ENCODE assay signal across 19 mouse cellular contexts in the genomic region with DNA sequence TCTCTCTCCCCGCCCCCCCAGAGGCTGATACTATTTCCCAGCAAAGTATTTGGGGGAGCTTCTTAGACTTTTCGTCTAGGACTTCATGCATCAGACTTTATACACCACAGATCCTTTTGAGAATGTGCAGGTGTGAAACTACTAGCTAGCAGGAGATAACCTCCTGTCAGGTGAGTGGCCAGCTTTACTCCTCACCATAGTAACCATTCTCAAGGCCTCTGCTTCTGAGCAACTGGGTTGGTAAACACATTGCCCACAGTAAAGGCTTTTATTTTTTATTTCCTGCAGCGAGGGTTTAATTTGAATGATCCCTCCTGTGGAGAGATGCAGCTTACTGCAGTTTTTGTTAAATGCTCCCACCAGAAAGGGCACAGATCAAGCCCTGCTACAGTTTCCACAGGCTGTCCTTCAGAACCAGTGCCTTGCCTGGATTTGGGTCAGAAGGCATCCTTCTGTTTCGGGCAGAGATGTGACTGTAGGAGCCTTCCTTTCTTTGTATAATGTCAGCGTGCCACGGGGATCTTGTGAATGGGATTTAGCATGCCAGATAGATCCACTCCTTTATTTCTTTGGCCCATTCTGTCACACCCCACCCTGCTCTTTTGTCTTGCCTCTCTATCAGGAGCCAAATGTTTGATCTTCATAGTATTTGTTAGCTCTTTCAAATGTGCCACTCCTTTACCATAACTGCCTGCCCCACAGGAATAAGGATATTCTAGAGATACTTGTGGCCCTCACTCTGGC. TPM values are rescaled to one million over a fixed set of nuclear protein-coding genes. Genes with fewer than 3 reads are reported as not detected.
DNase-seq lines count a peak whose midpoint lies in the region; ATAC-seq lines count a peak whose summit lies in the region.
"Had no signal": no experiment of that assay in that cellular context is flagged by ENCODE, and none has a peak within 500 bp of the region (broad histone marks: within the 10 kb centered on the region; RNA-seq: fewer than 3 reads in every experiment).

No protein-coding gene starts in this region.

- no peaks in the 10 kb centered on the region for H3K4me1 ChIP-seq in forebrain, embryonic 13.5 days
- H3K4me1 ChIP-seq in forebrain, embryonic 15.5 days, result no peaks in the 10 kb centered on the region
- peaks cover 5% of the 10 kb centered on the region; the same call in 1 of the 2 replicates for H3K4me1 ChIP-seq in hindbrain, embryonic 15.5 days (replicated peaks)
- peaks cover 16% of the 10 kb centered on the region for H3K4me1 ChIP-seq in hindbrain, embryonic 10.5 days (replicated peaks)
- peaks cover 9% of the 10 kb centered on the region for H3K4me1 ChIP-seq in midbrain, embryonic 12.5 days
- H3K4me1 ChIP-seq: heart, embryonic 12.5 days had no signal

- ATAC-seq in forebrain, embryonic 13.5 days, result peak; percentile 57; the same call in 1 of the 2 replicates
- no peak for ATAC-seq in forebrain, embryonic 15.5 days (replicated peaks)
- ATAC-seq in hindbrain, embryonic 15.5 days (ENCODE audit: low FRiP score, low read depth), result 0 out of 2 replicates have a peak, but pooled peaks have one; percentile 45
- ATAC-seq in midbrain, embryonic 12.5 days (ENCODE audit: low FRiP score, low read depth), result peak; percentile 52; the same call in 1 of the 2 replicates
- no peak for ATAC-seq in granulocyte monocyte progenitor cell, adult 5-6 weeks (replicated peaks; ENCODE audit: poor library complexity, severe bottlenecking)

- H3K4me3 ChIP-seq in forebrain, embryonic 13.5 days, result no peak overlapping the region
- H3K4me3 ChIP-seq in forebrain, embryonic 15.5 days, result no peak overlapping the region
- H3K4me3 ChIP-seq in hindbrain, embryonic 15.5 days, result no peak overlapping the region
- H3K4me3 ChIP-seq in hindbrain, embryonic 10.5 days, result no peak overlapping the region
- no peak overlapping the region for H3K4me3 ChIP-seq in midbrain, embryonic 12.5 days
- H3K4me3 ChIP-seq: gastrocnemius, adult 2 months; heart, embryonic 12.5 days; layer of hippocampus, adult 2 months had no signal

- H3K9ac ChIP-seq in forebrain, embryonic 13.5 days, result peak overlapping the region; percentile 34; the same call in 1 of the 2 replicates
- H3K9ac ChIP-seq in forebrain, embryonic 15.5 days (replicated peaks), result no peak overlapping the region
- H3K9ac ChIP-seq in hindbrain, embryonic 15.5 days, result 0 out of 2 replicates have a peak overlapping the region, but pooled peaks have one; percentile 10
- H3K9ac ChIP-seq in midbrain, embryonic 12.5 days (replicated peaks), result no peak overlapping the region
- H3K9ac ChIP-seq: heart, embryonic 12.5 days had no signal

- H3K27ac ChIP-seq in forebrain, embryonic 13.5 days, result no peak overlapping the region
- no peak overlapping the region for H3K27ac ChIP-seq in forebrain, embryonic 15.5 days (replicated peaks)
- no peak overlapping the region for H3K27ac ChIP-seq in hindbrain, embryonic 15.5 days (replicated peaks)
- H3K27ac ChIP-seq in hindbrain, embryonic 10.5 days, result no peak overlapping the region
- H3K27ac ChIP-seq in midbrain, embryonic 12.5 days (replicated peaks), result no peak overlapping the region
- H3K27ac ChIP-seq: gastrocnemius, adult 2 months; layer of hippocampus, adult 2 months had no signal

- no peak for DNase-seq in hindbrain, embryonic 10.5 days (ENCODE audit: low spot score)
- no peak for DNase-seq in ovary, postnatal 14 days (ENCODE audit: low spot score)
- DNase-seq in layer of hippocampus, adult 11-12 months (ENCODE audit: low spot score), result no peak
- DNase-seq: adrenal gland, postnatal 25 days; cerebellum, adult 9-10 months; gastrocnemius, adult 2 months; heart, postnatal 14 days; kidney, adult 2 months; kidney, postnatal 10 days; lung, postnatal 4 days; thymus, adult 2 months; thymus, postnatal 4 days had no signal

- H3K4me2 ChIP-seq in forebrain, embryonic 13.5 days, result no peak overlapping the region
- no peak overlapping the region for H3K4me2 ChIP-seq in forebrain, embryonic 15.5 days (replicated peaks)
- no peak overlapping the region for H3K4me2 ChIP-seq in hindbrain, embryonic 15.5 days
- H3K4me2 ChIP-seq in midbrain, embryonic 12.5 days (replicated peaks), result no peak overlapping the region
- H3K4me2 ChIP-seq: heart, embryonic 12.5 days had no signal

- H3K9me3 ChIP-seq in forebrain, embryonic 13.5 days (replicated peaks), result no peaks in the 10 kb centered on the region
- H3K9me3 ChIP-seq in forebrain, embryonic 15.5 days, result no peaks in the 10 kb centered on the region
- no peaks in the 10 kb centered on the region for H3K9me3 ChIP-seq in hindbrain, embryonic 15.5 days
- no peaks in the 10 kb centered on the region for H3K9me3 ChIP-seq in hindbrain, embryonic 10.5 days
- H3K9me3 ChIP-seq in midbrain, embryonic 12.5 days, result no peaks in the 10 kb centered on the region
- H3K9me3 ChIP-seq: heart, embryonic 12.5 days had no signal

- no peaks in the 10 kb centered on the region for H3K27me3 ChIP-seq in forebrain, embryonic 13.5 days
- H3K27me3 ChIP-seq in forebrain, embryonic 15.5 days, result no peaks in the 10 kb centered on the region
- no peaks in the 10 kb centered on the region for H3K27me3 ChIP-seq in hindbrain, embryonic 15.5 days
- no peaks in the 10 kb centered on the region for H3K27me3 ChIP-seq in hindbrain, embryonic 10.5 days (ENCODE audit: insufficient read depth, poor library complexity, severe bottlenecking)
- H3K27me3 ChIP-seq in midbrain, embryonic 12.5 days, result 0 out of 2 replicates have a peak, but pooled peaks cover 4% of the 10 kb centered on the region
- H3K27me3 ChIP-seq: heart, embryonic 12.5 days had no signal

- H3K36me3 ChIP-seq in forebrain, embryonic 13.5 days (ENCODE audit: poor library complexity, severe bottlenecking), result no peaks in the 10 kb centered on the region
- no peaks in the 10 kb centered on the region for H3K36me3 ChIP-seq in forebrain, embryonic 15.5 days
- no peaks in the 10 kb centered on the region for H3K36me3 ChIP-seq in hindbrain, embryonic 15.5 days
- H3K36me3 ChIP-seq in hindbrain, embryonic 10.5 days, result no peaks in the 10 kb centered on the region
- no peaks in the 10 kb centered on the region for H3K36me3 ChIP-seq in midbrain, embryonic 12.5 days
- H3K36me3 ChIP-seq: heart, embryonic 12.5 days had no signal

- WGBS in forebrain, embryonic 13.5 days, result 8% methylated on average over 6 of the region's 6 CpGs
- 12% methylated on average over 6 of the region's 6 CpGs for WGBS in forebrain, embryonic 15.5 days
- WGBS in hindbrain, embryonic 15.5 days, result 9% methylated on average over 6 of the region's 6 CpGs
- 15% methylated on average over 6 of the region's 6 CpGs for WGBS in hindbrain, embryonic 10.5 days
- 4% methylated on average over 6 of the region's 6 CpGs for WGBS in midbrain, embryonic 12.5 days

RNA-seq across cellular contexts. Expression of gene Siah2, which starts 46.3 kb away (rescaled TPM):
- polyA plus RNA-seq in forebrain, embryonic 13.5 days (2015; fragmentation: Nextera tagmentation; extraction: Ambion mirVana), result 4.7 and 5.4 TPM in 2 replicates
- 7.0 and 8.1 TPM in 2 replicates for polyA plus RNA-seq in forebrain, embryonic 15.5 days (2015; fragmentation: Nextera tagmentation; extraction: Ambion mirVana)
- polyA plus RNA-seq in hindbrain, embryonic 15.5 days (2015; fragmentation: Nextera tagmentation; extraction: Ambion mirVana), result 10.8 and 10.9 TPM in 2 replicates
- 3.3 TPM in 2 replicates for polyA plus RNA-seq in hindbrain, embryonic 10.5 days (2016; fragmentation: Nextera tagmentation; extraction: Ambion mirVana)
- 5.8 and 6.7 TPM in 2 replicates for polyA plus RNA-seq in midbrain, embryonic 12.5 days (2016; fragmentation: Nextera tagmentation; extraction: Ambion mirVana)
- total RNA-seq in granulocyte monocyte progenitor cell, adult 5-6 weeks (2014; fragmentation: Nextera tagmentation), result 8.3 and 9.4 TPM in 2 replicates
- total RNA-seq in granulocyte monocyte progenitor cell, adult 5-6 weeks (2017), result 8.7 and 13.8 TPM in 2 replicates

Comparison
In these comparisons a context has a peak if more than half of its experiments do, and no peak if none do; other contexts are left out.
1. ATAC-seq: peak in forebrain, embryonic 13.5 days (single experiment), hindbrain, embryonic 15.5 days (single experiment) and midbrain, embryonic 12.5 days (single experiment); none in forebrain, embryonic 15.5 days (single experiment) and granulocyte monocyte progenitor cell, adult 5-6 weeks (single experiment).
2. H3K9ac ChIP-seq: peak in forebrain, embryonic 13.5 days (single experiment) and hindbrain, embryonic 15.5 days (single experiment); none in forebrain, embryonic 15.5 days (single experiment) and midbrain, embryonic 12.5 days (single experiment).